Mouse (Mus musculus) lung, postnatal 4 days (tissue): Measurements from ENCODE around the gene Sox12.
"Not testable (repeated sequence)": the region's sequence is repeated elsewhere in the genome, so short reads cannot be mapped to it uniquely, and the experiment has no call there.

Experiments
- DNase-seq, 2 experiments: peaks; one replicate each; pipeline ENCODE4 v3.0.0; 2021

Gene Sox12

DNA sequence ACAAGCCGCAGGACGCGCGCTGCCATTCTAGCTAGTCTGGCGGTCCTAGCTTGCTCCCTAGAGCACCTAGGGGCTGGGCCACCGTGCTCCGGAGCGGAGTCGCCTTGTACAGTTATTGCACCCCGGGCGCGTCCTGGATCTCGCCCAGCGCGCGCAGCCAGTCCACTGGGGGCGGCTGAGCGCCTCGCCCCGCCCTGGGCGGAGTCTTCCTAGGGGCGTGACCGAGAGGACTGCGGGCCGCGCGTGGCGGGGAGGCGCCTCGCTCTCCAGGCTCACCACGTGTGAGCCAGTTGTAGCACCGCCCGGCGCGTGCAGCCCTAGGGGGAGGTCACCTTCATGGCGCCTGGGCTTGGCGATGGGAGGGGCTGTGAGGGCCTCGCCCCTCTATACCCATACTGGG, 828 bp upstream of the Sox12 start:
- peak; percentile 96 to 98 for DNase-seq

DNA sequence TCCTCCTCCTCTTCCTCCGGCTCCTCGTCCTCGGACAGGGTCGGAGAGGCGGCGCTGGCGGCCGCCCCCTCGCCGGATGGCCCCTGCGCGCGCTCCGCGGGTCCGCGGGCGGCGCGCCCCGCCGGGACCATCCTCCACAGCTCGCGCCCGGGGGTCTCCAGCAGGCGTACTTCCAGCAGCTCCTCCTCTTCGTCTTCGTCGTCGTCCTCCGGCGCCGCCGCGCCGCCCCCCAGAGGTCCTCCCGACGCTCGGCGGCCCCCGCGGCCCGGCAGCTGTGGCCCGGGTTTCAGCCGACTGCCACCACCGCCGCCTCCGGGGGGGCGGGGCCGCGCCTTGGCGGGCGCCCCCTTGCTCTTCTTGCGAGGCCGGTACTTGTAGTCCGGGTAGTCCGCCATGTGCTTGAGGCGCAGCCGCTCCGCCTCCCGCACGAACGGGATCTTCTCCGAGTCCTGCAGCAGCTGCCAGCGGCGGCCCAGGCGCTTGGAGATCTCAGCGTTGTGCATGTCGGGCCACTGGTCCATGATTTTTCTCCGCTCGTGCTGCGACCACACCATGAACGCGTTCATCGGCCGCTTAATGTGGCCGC, 766 bp downstream of the Sox12 start:
- peak; percentile 86 to 95 for DNase-seq

- peak; percentile 92 to 96 for DNase-seq
Observed at GRCm38 (mm10) chr2:152396110-152397003, 1.5 kb downstream of the Sox12 start.

- DNase-seq = peak; percentile 16 to 35
Observed at GRCm38 (mm10) chr2:152395271-152395920, 2.5 kb downstream of the Sox12 start.

DNA sequence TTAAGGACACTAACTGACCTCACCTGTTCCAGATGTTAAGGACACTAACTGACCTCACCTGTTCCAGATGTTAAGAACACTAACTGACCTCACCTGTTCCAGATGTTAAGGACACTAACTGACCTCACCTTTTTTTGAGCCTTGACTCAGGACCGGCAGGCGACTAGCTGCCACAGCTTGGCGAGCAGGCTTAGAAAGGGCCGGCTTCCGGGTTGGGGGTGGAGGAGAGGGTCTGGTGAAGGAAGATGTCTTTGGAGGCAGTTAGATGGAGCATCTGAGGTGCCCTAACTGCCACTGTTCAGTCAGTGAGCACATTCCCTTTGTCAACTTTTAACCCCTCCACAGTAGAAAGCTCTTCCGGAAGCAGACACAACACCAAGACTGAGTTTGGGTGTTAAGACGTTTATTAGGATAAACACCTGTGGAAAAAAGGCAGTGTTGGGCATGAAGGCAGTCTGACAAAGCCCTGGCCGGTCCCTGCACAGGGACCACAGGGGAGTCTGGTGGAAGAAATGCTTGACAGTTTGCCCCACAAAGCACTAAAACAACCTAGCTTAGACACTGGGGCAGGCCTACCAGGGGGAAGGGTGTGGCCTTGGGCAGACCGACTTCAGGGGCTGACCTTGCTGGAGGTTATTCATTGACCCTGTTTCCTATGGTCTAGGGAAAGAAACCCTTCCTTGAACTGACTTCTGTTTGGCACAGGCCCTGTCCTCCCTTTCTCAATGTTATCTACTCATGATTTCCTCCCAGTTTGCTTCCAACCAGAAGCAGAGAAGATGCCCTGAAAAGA, 4.4 kb downstream of the Sox12 start:
- DNase-seq = no peak

- peak in 1 of 2 experiments; percentile 65 for DNase-seq
Observed at GRCm38 (mm10) chr2:152392786-152393185, 5.1 kb downstream of the Sox12 start.

DNA sequence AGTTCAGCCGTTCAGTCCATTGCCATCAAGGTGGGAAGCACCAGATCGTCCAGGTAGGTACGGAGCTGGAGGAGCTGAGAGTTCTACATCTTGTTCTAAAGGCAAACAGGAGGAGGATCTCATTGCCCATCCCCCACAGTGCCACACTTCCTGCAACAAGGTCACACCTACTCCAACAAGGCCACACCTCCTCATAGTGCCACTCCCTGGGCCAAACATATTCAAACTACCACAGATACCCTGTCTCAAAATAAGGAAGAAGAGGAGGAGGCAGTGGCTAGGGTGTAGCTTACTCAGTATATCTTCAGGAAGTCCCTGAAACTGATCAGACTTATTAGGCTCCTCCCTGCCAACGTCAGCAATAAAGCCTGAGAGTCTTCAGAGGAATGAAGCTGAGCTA, 13.7 kb downstream of the Sox12 start:
- no peak for DNase-seq

GRCm38 (mm10) chr2:152376345-152376741, 21.5 kb downstream of the Sox12 start, which contains the start of gene Nrsn2:
Gene Nrsn2 (minus strand): TSS chr2:152376638.
- no peak for DNase-seq

DNA sequence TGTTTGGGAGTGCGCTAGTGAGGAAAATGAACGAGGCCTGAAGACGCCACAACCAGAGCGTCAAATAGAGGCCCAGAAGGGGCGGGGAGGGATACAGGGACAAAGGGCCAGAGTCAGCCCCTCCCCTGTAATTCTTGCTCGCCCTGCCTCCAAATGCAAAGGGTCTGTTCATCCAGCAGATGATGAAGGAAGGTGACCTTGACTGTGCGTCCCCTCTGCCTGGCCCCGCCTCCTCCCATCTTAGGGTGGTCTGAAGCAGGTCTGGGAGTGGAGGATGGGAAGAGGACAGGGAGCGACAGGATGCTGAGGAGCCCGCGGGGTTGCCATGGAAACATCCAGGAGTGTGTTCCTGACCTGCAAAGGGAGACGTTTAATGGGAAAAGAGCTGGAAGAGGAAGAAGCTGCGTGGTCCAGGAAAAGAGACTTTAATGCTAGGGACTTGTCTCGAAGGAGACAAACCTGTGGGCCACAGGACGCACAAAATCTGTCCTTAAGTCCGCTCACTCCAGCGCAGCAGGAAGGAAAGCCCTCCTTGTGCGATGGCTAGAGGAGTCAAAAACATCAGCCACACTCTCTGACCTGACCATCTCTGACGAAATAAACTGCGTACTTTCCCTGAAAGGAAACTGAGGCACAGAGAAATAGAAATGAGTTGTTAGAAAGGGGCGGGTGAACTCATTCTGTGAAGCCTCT, 22.1 kb downstream of the Sox12 start:
- no peak for DNase-seq

GRCm38 (mm10) chr2:152373547-152373946, 24.3 kb downstream of the Sox12 start:
- no peak for DNase-seq

- DNase-seq = no peak
Observed at GRCm38 (mm10) chr2:152372661-152373060, 25.2 kb downstream of the Sox12 start.

DNA sequence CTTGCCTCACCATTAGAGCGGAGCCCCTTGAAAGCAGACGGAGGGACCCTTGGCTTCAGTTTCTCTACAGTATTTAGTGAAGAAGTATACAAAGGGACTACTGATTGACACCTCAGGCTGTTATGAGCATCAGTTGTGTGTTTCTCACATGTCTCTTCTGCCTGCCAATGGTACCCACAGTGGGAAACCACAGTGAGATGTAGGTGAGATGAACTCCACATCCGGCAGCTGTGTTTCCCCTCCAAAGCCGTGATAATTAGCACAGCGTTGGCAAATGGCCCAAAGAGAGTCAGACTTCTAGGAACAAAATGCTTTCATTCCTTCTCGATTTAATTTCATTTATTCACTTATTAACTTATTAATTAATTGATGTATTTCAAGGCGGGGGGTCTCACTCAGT, 25.8 kb downstream of the Sox12 start:
- DNase-seq = no peak

DNA sequence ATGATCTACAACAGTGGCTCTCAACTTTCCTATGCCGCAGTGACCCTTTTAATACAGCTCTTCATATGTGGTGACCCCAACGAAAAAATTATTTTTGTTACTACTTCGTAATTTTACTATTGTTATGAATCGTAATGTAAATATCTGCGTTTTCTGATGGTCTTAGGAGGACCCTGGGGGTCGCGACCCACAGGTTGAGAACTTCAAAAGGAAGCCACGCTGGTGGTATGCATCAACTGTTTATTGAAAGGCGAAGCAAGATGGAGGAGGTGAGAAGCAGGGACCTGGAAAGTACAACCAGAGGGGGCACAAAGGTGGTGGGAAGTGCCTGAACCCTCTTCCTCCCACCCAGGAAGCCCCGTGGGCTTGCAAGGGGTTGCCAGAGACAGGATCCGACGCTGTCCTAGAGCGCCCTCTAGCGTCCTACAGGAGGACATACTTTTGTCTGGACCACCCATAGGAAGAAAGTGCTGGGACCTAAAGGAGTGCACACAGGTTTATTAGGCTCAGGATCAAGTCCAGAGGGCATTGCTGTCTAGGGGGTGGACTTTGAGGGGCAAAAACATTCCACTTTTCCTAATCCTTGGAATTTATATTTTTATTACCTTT, 29.2 kb downstream of the Sox12 start:
- DNase-seq = peak; percentile 57 to 71

DNA sequence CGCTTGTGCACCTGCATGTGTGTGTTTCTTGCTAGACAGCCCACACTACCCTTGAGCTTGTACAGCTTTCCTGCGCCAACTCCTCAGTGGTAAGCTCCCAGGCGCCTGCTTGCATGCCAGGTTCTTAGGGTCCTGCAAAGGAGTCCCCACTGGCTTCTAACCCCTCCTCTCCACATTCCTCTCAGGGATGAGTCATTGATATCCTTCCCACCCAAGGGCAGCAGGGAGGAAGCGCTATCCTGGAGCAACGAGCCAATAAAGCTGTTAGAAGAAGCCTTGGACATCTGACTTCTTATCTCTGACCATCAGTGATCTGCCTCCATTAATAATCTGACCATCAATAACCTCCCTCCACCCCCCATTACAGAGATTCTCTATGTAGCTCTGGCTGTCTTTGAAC, 29.9 kb downstream of the Sox12 start:
- DNase-seq = no peak

GRCm38 (mm10) chr2:152363245-152364147, 34.4 kb downstream of the Sox12 start:
- peak; percentile 81 to 84 for DNase-seq

DNA sequence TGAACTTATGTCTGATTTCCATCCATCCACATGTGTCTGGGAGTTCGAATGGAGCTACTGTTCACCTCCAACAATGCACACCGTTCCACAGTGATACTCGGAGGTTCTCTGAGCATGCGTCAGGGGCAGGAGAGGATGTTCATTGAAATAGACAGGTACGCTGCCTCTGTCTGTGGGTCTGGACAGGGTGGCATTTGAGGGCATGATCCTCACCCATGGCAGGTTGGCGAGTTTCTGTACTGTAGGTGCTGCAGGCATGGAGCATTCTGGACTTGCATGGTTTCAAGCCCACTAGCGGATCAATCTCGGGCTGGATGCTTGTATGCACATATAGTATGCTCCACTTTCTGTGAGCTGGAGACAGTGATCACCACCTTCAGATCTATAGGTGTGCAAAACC, 36.7 kb downstream of the Sox12 start:
- DNase-seq = no peak

DNA sequence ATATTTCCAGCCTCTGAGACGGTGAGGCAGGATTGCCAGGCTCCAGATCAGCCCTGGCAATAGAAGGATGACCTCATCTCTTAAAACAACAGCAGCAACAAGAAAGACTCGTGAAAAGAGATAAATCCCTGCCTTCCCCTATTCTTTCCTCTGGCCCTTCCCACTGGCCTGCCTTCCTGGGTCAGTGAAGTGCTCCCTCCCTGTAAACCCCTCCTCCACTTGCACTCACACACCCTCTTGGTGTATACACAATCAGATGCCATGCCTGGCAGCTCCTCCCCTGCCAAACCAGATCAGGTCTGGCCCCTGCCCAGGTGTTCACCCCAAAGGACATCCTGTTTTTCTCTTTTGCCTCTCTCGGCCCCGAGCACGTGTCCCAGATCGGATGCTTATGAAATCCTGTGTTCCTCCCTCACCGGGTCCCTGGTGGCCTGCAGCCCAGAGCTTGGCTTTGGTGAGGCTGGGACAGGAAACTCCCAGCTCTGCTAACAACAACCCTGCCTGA, 37.5 kb downstream of the Sox12 start:
- peak; percentile 77 to 90 for DNase-seq

DNA sequence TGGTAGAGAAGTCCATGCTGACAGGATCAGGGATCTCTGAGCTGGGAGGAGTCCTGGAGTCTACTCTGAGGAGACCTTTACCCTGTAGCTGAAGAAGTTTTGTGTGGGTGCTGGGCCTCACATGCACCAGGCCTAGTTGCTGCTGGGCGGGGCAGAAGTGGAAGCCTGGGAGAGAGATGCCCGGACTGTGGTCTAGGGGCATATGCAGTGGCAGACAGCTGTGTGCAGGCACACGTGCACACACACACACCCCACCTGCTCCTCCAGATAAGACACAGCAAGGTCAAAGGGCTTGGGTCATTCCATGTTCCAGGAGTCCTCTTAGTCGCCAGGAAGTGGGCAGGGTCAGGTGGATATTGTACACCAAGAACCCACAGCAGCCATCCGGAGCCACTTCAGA, 38.2 kb downstream of the Sox12 start:
- DNase-seq = no peak

- not testable (repeated sequence) for DNase-seq
Observed at GRCm38 (mm10) chr2:152358977-152359376, 38.9 kb downstream of the Sox12 start.

DNA sequence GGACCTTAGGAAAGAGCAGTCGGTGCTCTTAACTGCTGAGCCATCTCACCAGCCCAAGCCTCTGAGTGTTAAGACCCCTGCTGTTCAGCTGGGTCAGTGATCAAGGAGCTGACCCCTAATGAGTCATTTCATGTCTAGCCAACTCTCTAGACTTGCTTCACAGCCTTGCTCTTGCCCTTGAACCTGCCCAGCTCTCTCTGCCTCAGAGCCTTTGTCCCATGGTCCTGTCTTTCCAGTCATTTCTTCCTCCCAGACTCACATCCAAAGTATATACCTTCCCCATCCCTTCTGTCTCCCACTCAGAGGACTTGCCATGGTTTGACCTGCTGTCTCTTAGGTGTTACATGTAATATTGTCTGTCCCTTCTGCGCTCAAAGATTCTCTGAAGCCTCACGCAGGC, 40.6 kb downstream of the Sox12 start:
- DNase-seq = no peak
